Mouse (Mus musculus) gastrocnemius, adult 8-10 months (tissue): ENCODE measurements around the gene Wnt2b. TPM values are rescaled to one million over a fixed set of nuclear protein-coding genes. Genes with fewer than 3 reads are reported as not detected.

ENCODE experiments used
- DNase-seq, 2 experiments: peaks; one replicate each; pipeline ENCODE4 v3.0.0; 2022; ENCODE audit warnings: low spot score in 2 of 2
- total RNA-seq, 4 experiments: library from RNA; stranded (reverse); gene quantifications; 2 replicates each; pipeline ENCODE4 v1.2.4; 2022

Gene Wnt2b
- under 1 TPM; 0.07 to 0.46 (median 0.10) TPM for total RNA-seq

DNA sequence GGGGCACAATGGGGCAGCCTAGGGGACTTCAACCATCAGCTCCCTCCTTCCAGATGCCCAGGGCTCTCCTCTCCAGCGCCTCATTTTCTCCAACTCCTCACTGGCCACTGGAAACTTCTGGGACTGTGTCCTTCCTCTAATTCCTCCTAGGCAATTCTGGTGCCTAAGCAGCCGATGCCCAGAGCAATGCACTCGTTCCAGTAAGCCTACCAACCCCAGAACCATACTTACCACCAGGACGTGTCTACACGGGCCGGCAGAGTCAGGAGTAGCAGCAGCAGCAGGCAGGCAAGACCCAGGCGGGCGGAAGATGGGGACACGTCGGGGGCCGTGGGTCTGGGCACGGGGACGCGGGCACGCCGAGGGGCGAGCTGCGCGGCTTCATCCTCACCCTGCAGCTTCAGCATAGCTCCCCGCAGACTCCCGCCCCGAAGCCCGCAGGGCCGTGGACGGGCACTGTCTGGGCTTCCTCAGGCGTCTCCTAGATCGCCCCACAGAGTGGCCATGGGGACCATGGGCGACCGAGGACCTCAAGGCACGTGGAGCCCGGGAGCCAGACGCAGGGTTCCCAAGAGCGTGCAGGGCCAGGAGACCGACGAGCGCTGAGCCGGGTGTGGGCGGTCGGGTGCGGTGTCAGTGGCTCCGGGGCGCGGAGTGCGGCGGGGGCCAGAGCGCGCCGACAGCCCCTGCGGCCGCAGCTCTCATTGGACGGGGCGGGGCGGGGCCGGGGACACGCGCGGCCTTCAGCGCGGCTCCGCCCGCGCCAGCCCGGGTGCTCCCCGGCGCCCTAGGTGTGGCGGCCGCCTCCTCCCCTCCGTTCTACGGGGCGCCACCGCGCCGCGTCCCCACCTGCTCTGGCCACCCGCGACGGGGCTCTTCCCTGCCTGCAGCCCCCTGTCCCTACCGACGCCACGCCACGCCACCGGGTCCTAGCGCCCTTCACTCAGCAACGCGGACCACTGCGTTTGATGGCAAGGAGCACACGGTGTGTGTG lies at the start of gene Wnt2b:
Wnt2b (minus strand) TSS at position 856 of the 994 bp plus-strand sequence.
- no peak for DNase-seq

- DNase-seq: no peak
Measured at GRCm38 (mm10) chr3:105010681-105011339, 49.1 kb upstream of the Wnt2b start.

DNA sequence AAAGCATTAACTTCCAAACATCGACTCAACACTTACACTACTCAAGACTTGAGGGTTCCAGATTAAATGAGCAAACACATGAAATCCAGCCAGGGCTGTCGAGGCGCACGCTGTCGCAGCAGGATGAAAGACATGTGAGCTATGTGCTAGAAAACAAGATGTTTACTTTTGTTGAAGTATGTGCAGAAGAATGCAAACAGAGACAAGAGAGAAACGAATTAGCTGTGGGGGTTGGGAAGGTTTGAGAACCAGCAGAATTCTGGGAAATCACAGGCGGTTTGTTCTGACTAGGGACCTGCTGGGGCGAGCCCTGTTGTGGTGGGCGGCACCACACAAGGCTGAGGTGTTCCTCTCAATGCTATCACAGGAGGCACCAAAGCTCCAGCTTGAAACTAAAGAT lies 46.3 kb upstream of the Wnt2b start:
- DNase-seq: no peak

DNA sequence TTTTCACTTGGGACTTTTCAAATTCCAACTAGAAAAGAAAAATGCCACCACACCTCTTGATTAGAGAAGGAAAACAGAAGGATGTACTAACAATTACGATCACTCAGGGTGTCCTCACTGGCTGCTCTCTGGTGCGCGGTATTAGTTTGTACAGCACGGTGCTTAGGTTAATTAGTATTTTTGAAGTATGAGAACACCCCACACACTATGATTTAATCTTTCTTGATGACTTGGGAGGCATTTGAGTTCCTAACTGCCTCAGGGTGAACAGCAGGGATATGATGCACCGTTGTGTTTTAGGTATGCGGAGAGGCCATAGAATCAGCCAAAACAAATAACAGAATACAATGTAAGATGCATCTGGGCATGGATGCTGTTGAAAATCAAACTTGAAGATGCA lies 44.4 kb upstream of the Wnt2b start:
- DNase-seq: no peak

DNA sequence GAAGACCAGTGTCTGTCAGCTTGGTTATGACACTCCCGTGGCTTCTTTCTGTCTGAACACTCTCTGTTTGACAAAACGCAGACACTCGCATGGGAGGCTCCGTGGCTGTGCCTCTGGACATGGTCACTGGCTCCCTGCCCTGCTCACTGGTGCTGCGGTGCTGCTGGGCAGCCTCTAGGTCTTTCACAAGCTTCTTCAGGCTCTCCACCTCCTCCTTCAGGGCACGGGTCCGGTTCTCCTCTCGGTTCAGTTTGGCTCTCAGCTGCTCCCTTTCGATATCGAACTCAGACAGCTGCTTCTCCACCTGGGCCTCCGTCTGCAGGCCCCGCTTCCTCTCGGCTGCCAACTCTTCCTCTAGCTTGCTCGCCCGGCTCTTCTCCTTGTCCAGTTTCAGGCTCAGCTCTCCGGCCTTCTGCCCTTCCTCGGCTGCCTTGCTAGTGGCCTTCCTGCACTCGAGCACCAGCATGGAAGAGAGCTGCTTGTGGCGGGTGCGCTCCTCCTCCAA lies 43.9 kb upstream of the Wnt2b start:
- DNase-seq: no peak

DNA sequence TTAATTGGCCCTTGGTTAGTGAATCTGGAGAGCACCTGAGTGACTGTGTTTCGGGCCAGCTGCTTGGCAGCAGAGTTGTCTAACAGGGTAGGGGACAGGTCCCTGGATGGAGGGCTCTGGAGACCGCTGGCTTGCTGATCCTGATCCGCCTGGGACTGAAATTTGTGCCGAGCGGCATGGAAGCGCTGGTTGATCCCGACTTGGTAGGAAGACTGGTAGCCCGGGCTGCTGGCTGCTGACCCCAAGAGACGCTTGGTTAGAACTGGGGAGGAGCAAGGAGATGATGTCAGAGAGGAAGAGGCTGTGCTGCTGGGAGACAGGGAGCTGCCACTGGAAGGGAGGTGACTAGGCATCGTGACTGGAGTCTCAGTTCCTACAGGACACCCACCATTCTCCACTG lies 43.3 kb upstream of the Wnt2b start:
- no peak for DNase-seq

DNA sequence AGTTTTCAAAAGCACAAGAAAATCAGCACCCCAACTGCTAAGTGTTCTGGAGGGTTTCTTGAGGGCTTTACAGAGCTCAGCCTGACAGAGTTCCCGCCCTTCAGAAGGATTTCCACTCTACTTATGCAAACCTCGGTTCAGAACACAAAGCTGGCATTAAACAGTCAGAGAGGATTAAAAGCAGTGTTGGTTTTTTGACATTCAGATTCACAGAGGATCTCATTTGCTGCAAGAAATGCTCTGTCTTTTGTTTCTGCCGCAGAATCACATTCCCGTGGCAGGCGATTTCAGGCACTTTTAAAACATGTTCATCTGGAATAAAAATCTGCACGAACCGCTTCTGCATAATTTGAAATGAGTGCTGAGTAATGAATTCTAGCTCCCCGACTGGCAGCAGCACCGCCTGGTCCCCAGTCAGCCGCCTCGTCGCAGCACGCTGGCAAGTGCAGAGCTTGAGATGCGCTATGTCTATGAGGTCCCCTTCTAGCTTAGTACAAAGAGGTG lies 42.3 kb upstream of the Wnt2b start:
- DNase-seq: no peak

DNA sequence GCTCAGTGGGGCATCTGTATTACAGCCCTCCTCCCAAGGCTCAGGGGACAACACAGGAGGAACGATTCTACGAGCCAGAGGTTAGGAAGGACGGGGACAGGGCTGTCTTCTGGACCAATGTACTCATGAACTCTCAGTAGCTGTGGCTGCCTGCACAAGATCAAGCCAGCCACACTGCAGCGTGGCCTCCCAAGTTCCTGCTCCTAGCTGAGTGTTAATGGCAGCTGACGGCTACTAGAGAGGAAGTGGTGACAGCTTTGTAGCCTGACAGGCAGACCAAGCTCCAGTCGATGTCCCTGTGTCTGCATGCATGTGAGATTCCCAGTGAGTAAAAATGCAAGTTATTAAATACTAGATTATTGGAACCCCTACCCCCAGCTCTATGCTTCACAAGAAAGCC lies 39.7 kb upstream of the Wnt2b start:
- no peak for DNase-seq

DNA sequence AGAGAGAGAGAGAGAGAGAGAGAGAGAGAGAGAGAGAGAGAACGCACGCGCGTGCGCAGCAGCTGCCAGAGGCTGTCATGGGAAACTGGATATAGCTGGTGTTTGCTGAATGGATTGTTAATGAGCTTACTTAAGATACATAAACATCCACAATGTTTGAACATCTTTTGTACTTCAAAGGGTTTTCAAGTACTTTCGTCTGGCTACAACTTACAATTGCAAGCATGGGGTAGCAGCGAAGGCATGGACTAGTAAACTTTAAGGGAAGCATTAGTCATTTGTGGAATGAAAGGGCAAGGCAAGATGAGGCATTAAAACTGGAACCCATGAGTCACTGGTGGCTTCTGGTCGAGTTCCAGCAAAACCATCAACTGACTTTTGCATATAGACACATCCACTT lies 38.8 kb upstream of the Wnt2b start:
- DNase-seq: no peak

GRCm38 (mm10) chr3:104997563-104997962 lies 35.8 kb upstream of the Wnt2b start:
- DNase-seq: no peak

DNA sequence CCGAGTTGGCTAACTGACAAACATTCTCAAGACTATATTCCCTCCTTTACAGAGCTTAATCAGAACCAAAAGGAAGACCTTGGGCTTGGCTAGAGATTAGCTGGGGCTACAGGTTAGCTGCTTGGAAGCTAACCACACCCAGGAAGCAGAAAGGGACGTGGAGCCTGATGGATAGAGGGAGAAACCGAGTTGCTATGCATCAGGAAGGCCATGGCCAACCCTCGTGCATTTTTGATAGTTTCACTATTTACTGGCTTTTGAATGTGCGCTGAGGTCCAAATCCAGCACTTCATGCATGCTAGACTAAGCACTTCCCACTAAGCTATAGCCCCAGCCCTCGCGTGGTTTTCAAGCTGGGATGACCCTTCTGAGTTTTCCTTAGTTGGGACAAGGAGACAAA lies 34.0 kb upstream of the Wnt2b start:
- no peak for DNase-seq

- DNase-seq: no peak
Measured at GRCm38 (mm10) chr3:104994415-104994841, 32.7 kb upstream of the Wnt2b start.

DNA sequence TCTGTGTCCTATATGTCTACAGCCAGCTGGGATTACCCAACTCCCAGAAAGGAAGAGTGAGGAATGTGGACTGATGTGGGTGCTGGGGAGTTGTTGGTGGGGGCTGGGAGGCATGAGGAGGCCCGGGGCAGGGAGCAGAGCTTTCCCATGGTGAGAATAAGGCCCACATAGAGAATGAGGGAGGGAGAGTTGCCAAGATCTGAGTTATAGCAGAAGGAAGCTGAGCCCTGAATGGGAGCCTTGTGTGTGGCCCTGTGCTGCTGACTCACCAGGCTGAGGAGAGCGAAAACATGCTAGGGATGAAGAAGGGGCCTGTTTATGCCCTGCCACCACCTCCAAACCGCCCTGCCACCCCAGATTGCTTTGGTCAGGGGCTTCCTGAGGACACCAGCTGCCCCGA lies 32.1 kb upstream of the Wnt2b start:
- DNase-seq: no peak

DNA sequence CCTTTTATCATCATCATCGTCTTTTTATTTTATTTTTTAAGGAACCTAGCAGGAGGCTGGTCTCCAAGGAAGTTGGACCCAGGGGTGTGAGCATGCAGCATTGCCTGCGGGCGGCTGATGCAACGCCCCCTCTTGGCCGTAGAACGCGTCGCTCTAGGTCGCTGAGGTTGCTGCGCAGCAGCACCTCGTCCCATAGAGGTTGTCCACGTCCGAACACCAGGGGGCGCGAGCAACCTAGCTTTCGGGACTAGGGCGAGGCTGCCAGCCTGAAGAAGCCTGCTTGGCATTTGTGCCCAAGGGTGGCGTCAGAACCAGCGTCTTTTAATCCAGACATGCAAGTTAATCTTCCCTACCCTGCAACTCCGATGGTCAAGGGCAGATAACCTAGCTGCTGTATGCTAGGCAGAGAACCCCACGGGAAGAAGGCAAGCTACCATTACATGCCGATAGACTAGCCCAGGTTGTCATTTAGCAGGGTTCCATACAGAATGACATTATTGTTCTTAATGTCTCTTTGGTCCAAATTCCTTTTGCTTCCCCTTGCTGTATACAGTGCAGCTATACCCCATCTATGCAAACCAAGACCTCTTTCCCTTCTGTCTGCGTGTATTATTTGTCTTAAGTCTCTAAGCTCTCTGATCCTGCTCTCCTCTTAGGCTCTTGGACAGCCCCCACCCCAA lies 31.1 kb upstream of the Wnt2b start:
- DNase-seq: peak; percentile 79 to 84

- DNase-seq: no peak
Measured at GRCm38 (mm10) chr3:104991703-104992102, 30.0 kb upstream of the Wnt2b start.

- no peak for DNase-seq
Measured at GRCm38 (mm10) chr3:104987884-104988283, 26.2 kb upstream of the Wnt2b start.

- no peak for DNase-seq
Measured at GRCm38 (mm10) chr3:104979735-104980134, 18.0 kb upstream of the Wnt2b start.

DNA sequence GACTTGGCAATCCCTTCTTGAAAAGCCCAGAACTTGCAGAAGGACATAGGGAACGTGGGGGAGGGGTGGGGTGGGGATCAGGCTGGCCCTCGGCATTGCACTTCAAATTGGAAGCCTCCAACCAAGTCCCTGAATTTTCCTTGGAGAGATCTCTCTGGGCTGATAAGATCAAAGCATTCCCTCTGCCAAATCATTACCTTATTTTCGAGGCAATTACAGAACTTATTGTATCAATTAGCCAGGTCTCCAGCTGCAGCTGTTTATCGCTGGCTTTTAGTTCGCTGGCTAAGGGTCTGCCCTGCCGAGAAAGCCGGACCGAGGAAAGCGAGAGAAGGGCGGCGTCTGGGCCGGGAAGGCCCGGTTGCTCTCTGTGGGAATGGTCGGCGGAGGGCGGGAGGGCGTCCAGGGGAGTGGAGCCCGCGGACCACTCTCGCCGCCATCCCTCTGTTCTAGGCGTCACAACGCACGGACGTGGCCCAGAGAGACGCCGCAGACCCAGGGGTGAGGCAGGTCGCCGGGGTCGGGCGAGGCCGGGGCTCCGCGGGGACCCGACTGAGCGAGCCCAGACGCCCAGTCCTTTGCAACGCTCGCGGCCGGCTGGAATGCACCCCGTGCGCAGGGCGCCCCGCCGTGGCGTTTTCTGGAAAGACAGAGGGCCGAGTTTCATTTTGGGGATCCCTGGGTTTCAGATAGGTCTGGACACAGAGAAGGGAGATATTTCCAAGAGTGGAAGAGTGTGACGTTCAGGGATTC lies 6.0 kb upstream of the Wnt2b start:
- DNase-seq: peak; percentile 84 to 87

DNA sequence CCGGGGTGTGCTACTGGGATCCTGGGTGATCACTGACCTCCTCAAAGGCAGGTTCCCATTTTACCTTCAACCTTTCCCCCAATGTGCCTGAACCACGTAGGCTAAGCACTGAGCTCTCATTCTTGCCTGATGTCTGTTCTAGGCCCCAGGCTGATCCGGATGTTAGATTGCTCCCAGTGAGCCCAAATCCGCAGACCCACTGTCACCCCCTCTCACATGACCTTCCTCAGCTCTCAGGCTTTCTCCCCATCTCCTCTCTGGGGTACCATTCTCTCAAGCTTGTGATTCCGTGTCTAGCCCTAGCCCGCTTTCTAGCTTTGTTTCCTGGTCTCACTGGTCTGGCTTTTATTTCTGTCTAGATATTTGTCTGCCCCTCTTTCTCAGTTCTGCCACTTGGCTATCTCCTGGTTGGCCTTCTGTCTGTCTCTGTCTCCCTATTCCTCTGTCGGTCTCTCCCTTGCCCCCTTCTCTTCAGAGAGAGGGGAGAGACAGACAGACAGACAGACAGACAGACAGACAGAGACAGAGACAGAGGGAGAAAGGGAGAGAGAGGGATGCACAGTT lies 4.4 kb upstream of the Wnt2b start:
- no peak for DNase-seq

- no peak for DNase-seq
Measured at GRCm38 (mm10) chr3:104965070-104965855, 3.5 kb upstream of the Wnt2b start.
